Mouse (Mus musculus) spleen, adult 2 months (tissue): ENCODE measurements at regions not wholly inside any gene's neighbourhood (a gene's known extent, or its start where the extent isn't known, plus 50 kb on each side); places are given as distances from the start of the nearest gene placed in this dataset.
A peak's percentile ranks its signal among the peaks of the same experiment; 100 is the strongest.

ENCODE experiments used
- DNase-seq, 2 experiments: peaks; one replicate each; pipeline versions ENCODE4 v3.0.0 to v3.0.0-alpha.2; 2012 to 2021; ENCODE audit warnings: low spot score in 2 of 2, low read depth in 1 of 2
- H3K27ac ChIP-seq: fragments of 200-500 bp; 2 replicates; pipeline ENCODE4 v1.5.1; 2012; ENCODE audit warnings: low read length, inconsistent platforms; ENCODE audit not compliant: insufficient read depth
- H3K27me3 ChIP-seq: fragments of 200-500 bp; 2 replicates; pipeline ENCODE4 v1.6.1; 2012; ENCODE audit warnings: mild to moderate bottlenecking, moderate library complexity, low read length, inconsistent platforms; ENCODE audit not compliant: control insufficient read depth, insufficient read depth
- H3K36me3 ChIP-seq: fragments of 200-500 bp; 2 replicates; pipeline ENCODE4 v1.6.1; 2012; ENCODE audit warnings: mild to moderate bottlenecking, low read length, inconsistent platforms; ENCODE audit not compliant: control insufficient read depth, insufficient read depth
- H3K4me1 ChIP-seq: fragments of 200-500 bp; 2 replicates; pipeline ENCODE4 v1.6.1; 2011; ENCODE audit warnings: inconsistent platforms; ENCODE audit not compliant: control insufficient read depth, insufficient read depth, insufficient read length
- H3K4me3 ChIP-seq: fragments of 200-500 bp; 2 replicates; pipeline ENCODE4 v1.5.1; 2011; ENCODE audit warnings: mild to moderate bottlenecking, inconsistent platforms; ENCODE audit not compliant: insufficient read depth, insufficient read length; ENCODE audit errors: extremely low read depth
- CTCF ChIP-seq: fragments of 200-500 bp; IDR thresholded peaks from 2 replicates; pipeline ENCODE4 v1.5.1; 2011; ENCODE audit warnings: mild to moderate bottlenecking, inconsistent platforms; ENCODE audit not compliant: insufficient read depth, insufficient read length, insufficient replicate concordance; ENCODE audit errors: extremely low read depth
- POLR2A ChIP-seq: fragments of 200-500 bp; IDR thresholded peaks from 2 replicates; pipeline ENCODE4 v1.6.1; 2011; ENCODE audit warnings: low read depth, low read length, inconsistent platforms
- WGBS: fragments of 180-500 bp; shearing (Covaris S2); methylation state at CpG from one replicate; pipeline ENCODE4 v1.1.7; 2018; 5-methylcytosine and 5-hydroxymethylcytosine counted together

DNA sequence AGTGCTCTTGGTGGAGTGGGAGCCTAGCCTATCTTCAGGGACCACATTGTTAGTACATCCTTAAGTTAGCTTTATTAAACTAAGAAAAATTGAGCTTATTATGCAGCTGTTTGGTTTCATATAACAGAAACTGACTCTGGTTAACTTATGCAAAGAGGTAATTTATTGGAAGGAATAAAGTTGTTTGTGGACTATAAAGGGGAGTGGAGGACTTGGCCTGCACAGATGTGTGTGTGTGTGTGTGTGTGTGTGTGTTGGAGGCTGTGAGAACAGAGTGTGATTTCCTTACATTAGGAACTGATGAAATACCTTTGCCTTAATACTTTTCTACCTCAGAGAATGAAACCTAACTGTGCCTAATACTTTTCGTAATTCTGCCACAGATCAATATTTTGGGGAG is 1400.7 kb downstream of the Slc22a22 start:
- no peak for DNase-seq
- no peak overlapping the region for H3K27ac ChIP-seq
- H3K4me1 ChIP-seq, result no peaks in the 10 kb centered on the region
- no peak overlapping the region for H3K4me3 ChIP-seq
- WGBS, result 94% methylated on average over 1 of the region's 1 CpGs
- no peak for TF ChIP-seq CTCF
- no peak for TF ChIP-seq POLR2A
- no peaks in the 10 kb centered on the region for H3K36me3 ChIP-seq
- H3K27me3 ChIP-seq, result no peaks in the 10 kb centered on the region

DNA sequence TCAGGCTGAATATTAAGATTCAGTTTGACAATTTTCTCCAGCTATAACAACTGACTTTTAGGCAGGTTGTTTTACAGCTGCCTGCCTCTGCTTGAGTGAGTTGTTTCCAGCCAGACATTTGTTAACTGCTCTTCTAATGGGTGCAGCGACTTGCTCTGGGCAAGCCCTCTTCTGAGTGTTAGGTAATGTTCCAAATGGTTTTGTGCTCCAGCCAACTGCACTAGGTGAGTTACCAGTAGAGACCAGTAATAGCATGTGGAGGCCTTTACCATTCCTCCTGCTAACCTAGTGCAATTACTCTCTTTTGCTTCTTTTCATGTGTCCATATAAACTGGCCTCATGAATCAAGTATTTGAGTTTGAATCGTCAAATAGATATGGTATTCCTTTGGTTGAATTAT is 1407.9 kb downstream of the Slc22a22 start:
- Histone ChIP-seq H3K4me3 (no peak overlapping the region), H3K36me3 (no peaks in the 10 kb centered on the region), H3K27ac (no peak overlapping the region), H3K27me3 (no peaks in the 10 kb centered on the region), H3K4me1 (no peaks in the 10 kb centered on the region)
- TF ChIP-seq CTCF (no peak), POLR2A (no peak)
- no peak for DNase-seq
- 84% methylated on average over 2 of the region's 2 CpGs for WGBS

DNA sequence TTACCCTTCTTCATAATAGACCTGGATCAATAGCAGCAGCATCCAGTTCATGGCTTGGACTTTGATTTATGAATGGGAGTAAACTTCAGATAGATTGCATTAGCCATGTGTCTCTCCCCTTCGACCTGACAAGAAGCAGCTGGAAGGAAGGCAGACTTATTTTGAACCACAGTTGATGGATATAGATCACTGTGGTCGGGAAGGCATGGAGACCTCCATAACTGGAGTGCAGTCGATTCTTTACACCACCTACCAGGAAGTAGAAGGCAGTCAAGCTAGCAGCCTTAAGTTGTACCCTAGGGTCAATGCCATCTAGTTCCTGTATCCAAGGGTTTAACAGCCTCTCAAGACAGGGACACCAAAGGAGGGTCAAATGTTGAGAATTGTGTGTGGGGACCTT is 1410.2 kb downstream of the Slc22a22 start:
- no peak for TF ChIP-seq CTCF
- no peak for TF ChIP-seq POLR2A
- Histone ChIP-seq H3K4me3 (no peak overlapping the region), H3K4me1 (no peaks in the 10 kb centered on the region), H3K36me3 (no peaks in the 10 kb centered on the region), H3K27me3 (no peaks in the 10 kb centered on the region), H3K27ac (no peak overlapping the region)
- WGBS, result 40% methylated on average over 3 of the region's 3 CpGs
- no peak for DNase-seq

DNA sequence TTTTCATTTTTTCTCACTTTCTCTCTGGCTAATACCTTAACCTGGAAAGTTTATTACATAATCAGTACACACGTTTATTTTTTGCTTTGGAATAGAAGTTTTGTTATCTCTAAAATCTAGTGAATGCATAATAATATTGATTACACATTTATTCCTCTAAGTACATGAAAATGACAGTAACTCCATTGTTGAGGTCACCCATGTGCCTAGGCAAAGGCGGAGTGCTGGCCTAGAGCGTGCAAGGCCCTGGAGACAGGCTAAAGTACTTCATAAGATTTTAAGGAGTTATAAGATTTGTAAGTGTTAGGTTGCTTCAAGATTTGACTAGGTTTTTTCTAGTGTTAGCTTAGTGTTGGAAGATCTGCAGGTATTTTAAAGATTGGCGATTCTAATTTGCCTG is 1410.9 kb downstream of the Slc22a22 start:
- no peak for TF ChIP-seq CTCF
- no peak for TF ChIP-seq POLR2A
- no peaks in the 10 kb centered on the region for H3K36me3 ChIP-seq
- H3K4me3 ChIP-seq, result no peak overlapping the region
- 74% methylated on average over 4 of the region's 4 CpGs for WGBS
- no peaks in the 10 kb centered on the region for H3K4me1 ChIP-seq
- DNase-seq, result no peak
- H3K27ac ChIP-seq, result no peak overlapping the region
- H3K27me3 ChIP-seq, result no peaks in the 10 kb centered on the region

DNA sequence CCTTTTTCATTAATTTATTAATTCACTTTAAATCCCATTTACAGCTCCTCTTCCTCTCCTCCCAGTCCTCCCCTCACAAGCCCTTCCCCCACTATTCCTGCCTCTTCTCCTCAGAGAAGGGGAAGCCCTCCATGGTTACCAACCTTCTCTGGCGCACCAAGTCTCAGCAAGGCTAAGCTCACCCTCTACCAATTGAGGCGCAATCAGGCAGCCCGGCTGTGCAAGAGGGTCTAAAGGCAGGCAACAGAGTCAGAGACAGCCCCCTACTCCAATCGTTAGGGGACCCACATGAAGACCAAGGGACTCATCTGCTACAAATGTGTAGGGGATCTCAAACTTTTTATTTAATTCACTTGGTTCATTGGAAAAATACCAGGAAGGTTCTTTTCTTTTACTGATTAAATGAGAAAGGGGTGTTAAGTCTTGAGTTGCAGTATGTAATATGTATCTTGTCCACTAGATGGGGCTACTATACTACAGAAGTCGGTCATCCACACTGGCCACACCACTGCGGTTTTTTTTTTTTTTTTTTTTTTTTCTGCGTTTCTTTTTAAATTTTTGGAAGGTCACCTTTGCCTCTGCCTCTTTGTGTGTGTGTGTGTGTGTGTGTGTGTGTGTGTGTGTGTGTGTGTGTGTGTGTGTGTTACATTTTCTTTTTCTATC is 1411.4 kb downstream of the Slc22a22 start:
- TF ChIP-seq CTCF (no peak), POLR2A (no peak)
- Histone ChIP-seq H3K27ac (no peak overlapping the region), H3K27me3 (no peaks in the 10 kb centered on the region), H3K4me3 (no peak overlapping the region), H3K36me3 (no peaks in the 10 kb centered on the region), H3K4me1 (no peaks in the 10 kb centered on the region)
- WGBS, result 38% methylated on average over 7 of the region's 7 CpGs
- DNase-seq, result peak in 1 of 2 experiments; percentile 7

DNA sequence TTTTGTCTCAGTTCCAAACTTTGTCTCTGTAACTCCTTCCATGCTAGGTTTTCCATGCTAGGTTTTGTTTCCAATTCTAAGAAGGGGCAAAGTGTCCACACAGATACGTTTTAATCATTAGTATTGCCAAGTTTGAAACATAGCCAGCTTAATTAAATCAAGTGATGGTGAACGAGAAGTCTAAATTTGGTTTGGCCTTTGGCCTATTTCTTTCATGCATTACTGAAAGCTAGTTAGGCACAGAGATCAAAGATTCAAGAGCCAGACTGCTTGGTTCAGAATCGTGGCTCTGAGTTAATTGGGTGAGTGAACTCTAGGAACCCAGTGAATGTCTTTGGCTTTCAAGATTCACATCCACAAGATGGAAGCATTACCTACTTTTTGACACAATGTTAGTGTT is 1414.8 kb downstream of the Slc22a22 start:
- no peaks in the 10 kb centered on the region for H3K27me3 ChIP-seq
- DNase-seq, result no peak
- TF ChIP-seq CTCF, result no peak
- no peak for TF ChIP-seq POLR2A
- no peak overlapping the region for H3K27ac ChIP-seq
- H3K4me3 ChIP-seq, result no peak overlapping the region
- no peaks in the 10 kb centered on the region for H3K36me3 ChIP-seq
- WGBS, result 83% methylated on average over 3 of the region's 3 CpGs
- H3K4me1 ChIP-seq, result no peaks in the 10 kb centered on the region

DNA sequence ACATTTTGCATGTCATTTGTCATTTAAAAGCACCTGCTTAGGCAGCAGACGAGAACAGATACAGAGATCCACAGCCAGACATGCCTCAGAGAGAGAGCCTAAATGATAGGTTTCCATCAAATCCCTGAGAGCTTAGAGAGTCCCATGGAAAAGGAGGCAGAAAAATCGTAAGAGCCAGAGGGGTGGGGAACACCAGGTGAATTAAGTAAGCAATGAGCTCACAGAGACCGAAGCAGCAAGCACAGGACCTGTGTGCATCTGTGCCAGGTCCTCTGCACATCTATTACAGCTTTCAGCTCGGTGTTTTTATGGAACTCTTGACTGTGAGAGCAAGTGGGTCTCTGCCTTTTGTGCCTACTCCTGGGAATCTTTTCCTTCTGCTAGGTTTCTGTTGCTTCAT is 1416.1 kb downstream of the Slc22a22 start:
- no peak overlapping the region for H3K4me3 ChIP-seq
- H3K36me3 ChIP-seq, result no peaks in the 10 kb centered on the region
- no peaks in the 10 kb centered on the region for H3K27me3 ChIP-seq
- H3K27ac ChIP-seq, result no peak overlapping the region
- no peak for TF ChIP-seq CTCF
- WGBS, result 79% methylated on average over 4 of the region's 4 CpGs
- no peaks in the 10 kb centered on the region for H3K4me1 ChIP-seq
- DNase-seq, result no peak
